Mouse (Mus musculus) limb, embryonic 11.5 days (tissue): Measurements from ENCODE around the gene Sppl3. TPM values are rescaled to one million over a fixed set of nuclear protein-coding genes. Genes with fewer than 3 reads are reported as not detected.
"Not testable (repeated sequence)": the region's sequence is repeated elsewhere in the genome, so short reads cannot be mapped to it uniquely, and the experiment has no call there.

ENCODE experiments used
- ATAC-seq: fragments of 200-750 bp; cut with Nextera tagmentation; 2 replicates; pipeline ENCODE4 v1.8.0; 2017; ENCODE audit warnings: low read depth; ENCODE audit not compliant: insufficient number of reproducible peaks, low FRiP score, low TSS enrichment
- DNase-seq: peaks from one replicate; pipeline ENCODE4 v3.0.0-alpha.2; 2015; ENCODE audit warnings: low spot score
- H3K27ac ChIP-seq: fragments of 300-500 bp; sonication (generic); replicated peaks from 2 replicates; pipeline ENCODE4 v1.5.1; 2014; ENCODE audit warnings: low read depth, mild to moderate bottlenecking, low read length
- H3K27me3 ChIP-seq: fragments of 300-500 bp; sonication (generic); 2 replicates; pipeline ENCODE4 v1.6.1; 2014; ENCODE audit warnings: mild to moderate bottlenecking, low read length, mixed read lengths; ENCODE audit not compliant: control insufficient read depth, insufficient read depth
- H3K36me3 ChIP-seq: fragments of 300-500 bp; sonication (generic); 2 replicates; pipeline ENCODE4 v1.6.1; 2014; ENCODE audit warnings: mild to moderate bottlenecking, low read length, moderate library complexity, mixed read lengths; ENCODE audit not compliant: control insufficient read depth, insufficient read depth
- H3K4me1 ChIP-seq: fragments of 300-500 bp; sonication (generic); 2 replicates; pipeline ENCODE4 v1.6.1; 2014; ENCODE audit warnings: low read length, mixed read lengths; ENCODE audit not compliant: control insufficient read depth, insufficient read depth
- H3K4me2 ChIP-seq: fragments of 300-500 bp; sonication (generic); 2 replicates; pipeline ENCODE4 v1.6.1; 2014; ENCODE audit warnings: low read depth, mild to moderate bottlenecking, moderate library complexity; ENCODE audit not compliant: severe bottlenecking
- H3K4me3 ChIP-seq: fragments of 300-500 bp; sonication (generic); 2 replicates; pipeline ENCODE4 v1.5.1; 2014; ENCODE audit warnings: low read depth, low read length
- H3K9ac ChIP-seq: fragments of 300-500 bp; sonication (generic); 2 replicates; pipeline ENCODE4 v1.6.1; 2014; ENCODE audit warnings: mild to moderate bottlenecking, low read length
- H3K9me3 ChIP-seq: fragments of 300-500 bp; sonication (generic); 2 replicates; pipeline ENCODE4 v1.6.1; 2016; ENCODE audit warnings: low read length; ENCODE audit not compliant: control insufficient read depth
- WGBS: fragments of 180-500 bp; shearing (Covaris S2); extraction: QIAGEN DNeasy Blood & Tissue Kit; methylation state at CpG from one replicate; pipeline ENCODE4 v1.1.7; 2014; 5-methylcytosine and 5-hydroxymethylcytosine counted together
- polyA plus RNA-seq: library from polyadenylated mRNA; unstranded; fragments of >200 nt; fragmentation: Nextera tagmentation; extraction: Ambion mirVana; gene quantifications from 2 replicates; pipeline ENCODE4 v1.2.1, GENCODE M21; 2014

The Sppl3 gene
- polyA plus RNA-seq, 1 experiment from 2014 or later, result 30.9 TPM

GRCm38 (mm10) chr5:115063391-115063790, 52.5 kb downstream of the Sppl3 start:
- Histone ChIP-seq H3K9me3 (no peaks in the 10 kb centered on the region), H3K9ac (no peak overlapping the region), H3K4me3 (no peak overlapping the region), H3K4me1 (no peaks in the 10 kb centered on the region), H3K4me2 (no peak overlapping the region), H3K27ac (no peak overlapping the region), H3K27me3 (no peaks in the 10 kb centered on the region), H3K36me3 (peaks cover 2% of the 10 kb centered on the region; the same call in 1 of the 2 replicates)
- ATAC-seq, result no peak
- no peak for DNase-seq
- WGBS, result 94% methylated on average over 7 of the region's 7 CpGs

- no peak overlapping the region for H3K9ac ChIP-seq
- ATAC-seq (no peak), DNase-seq (no peak)
- H3K9me3 ChIP-seq, result no peaks in the 10 kb centered on the region
- H3K4me1 ChIP-seq, result no peaks in the 10 kb centered on the region
- no peak overlapping the region for H3K4me3 ChIP-seq
- H3K4me2 ChIP-seq, result no peak overlapping the region
- no peaks in the 10 kb centered on the region for H3K27me3 ChIP-seq
- H3K27ac ChIP-seq, result no peak overlapping the region
- H3K36me3 ChIP-seq, result peaks cover 2% of the 10 kb centered on the region; the same call in 1 of the 2 replicates
- 78% methylated on average over 4 of the region's 4 CpGs for WGBS
Measured at GRCm38 (mm10) chr5:115066245-115066644, 55.3 kb downstream of the Sppl3 start.

GRCm38 (mm10) chr5:115068671-115069421, 57.9 kb downstream of the Sppl3 start:
- peaks cover 8% of the 10 kb centered on the region for H3K4me1 ChIP-seq
- 96% methylated on average over 11 of the region's 11 CpGs for WGBS

DNA sequence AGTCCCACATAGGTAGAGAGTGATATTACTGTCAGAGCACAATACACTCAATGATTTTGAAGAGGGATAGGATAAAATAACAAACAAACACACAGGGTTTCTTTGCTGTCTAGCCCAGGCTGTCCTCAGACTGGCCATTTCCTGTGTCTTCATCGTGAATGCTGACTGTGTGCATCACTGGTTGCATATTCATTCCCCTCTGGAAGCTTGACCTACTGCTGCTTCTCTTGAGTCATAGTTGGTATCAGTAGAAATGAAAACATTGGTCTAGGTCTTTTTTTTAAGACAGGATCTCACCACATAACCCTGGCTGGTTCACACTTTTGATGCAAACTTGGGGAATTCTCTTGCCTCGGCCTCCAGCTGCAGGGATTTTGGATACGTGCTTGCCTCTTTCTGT, 58.7 kb downstream of the Sppl3 start:
- Histone ChIP-seq H3K4me1 (peaks cover 8% of the 10 kb centered on the region), H3K9ac (no peak overlapping the region), H3K4me2 (no peak overlapping the region), H3K36me3 (no peaks in the 10 kb centered on the region), H3K27me3 (no peaks in the 10 kb centered on the region), H3K27ac (no peak overlapping the region), H3K4me3 (no peak overlapping the region), H3K9me3 (no peaks in the 10 kb centered on the region)
- WGBS, result 88% methylated on average over 3 of the region's 3 CpGs
- no peak for DNase-seq
- ATAC-seq, result no peak

More at GRCm38 (mm10) chr5:115068671-115069421, 57.9 kb downstream of the Sppl3 start:
- no peak for ATAC-seq
- Histone ChIP-seq H3K27me3 (no peaks in the 10 kb centered on the region), H3K27ac (no peak overlapping the region), H3K36me3 (no peaks in the 10 kb centered on the region; the same call in 1 of the 2 replicates), H3K4me2 (no peak overlapping the region), H3K9me3 (no peaks in the 10 kb centered on the region), H3K9ac (no peak overlapping the region), H3K4me3 (no peak overlapping the region)
- DNase-seq, result no peak

GRCm38 (mm10) chr5:115070457-115070856, 59.5 kb downstream of the Sppl3 start:
- 97% methylated on average over 2 of the region's 2 CpGs for WGBS
- no peaks in the 10 kb centered on the region for H3K36me3 ChIP-seq
- no peaks in the 10 kb centered on the region for H3K27me3 ChIP-seq
- peaks cover 8% of the 10 kb centered on the region for H3K4me1 ChIP-seq
- DNase-seq, result no peak
- no peak for ATAC-seq
- no peak overlapping the region for H3K4me3 ChIP-seq
- no peak overlapping the region for H3K9ac ChIP-seq
- H3K4me2 ChIP-seq, result no peak overlapping the region
- H3K9me3 ChIP-seq, result no peaks in the 10 kb centered on the region
- H3K27ac ChIP-seq, result no peak overlapping the region

GRCm38 (mm10) chr5:115071096-115071901, 60.4 kb downstream of the Sppl3 start:
- ATAC-seq (no peak), DNase-seq (no peak)
- Histone ChIP-seq H3K4me1 (peaks cover 8% of the 10 kb centered on the region), H3K9ac (no peak overlapping the region), H3K9me3 (no peaks in the 10 kb centered on the region), H3K4me2 (no peak overlapping the region), H3K36me3 (no peaks in the 10 kb centered on the region; the same call in 1 of the 2 replicates), H3K27me3 (no peaks in the 10 kb centered on the region), H3K27ac (no peak overlapping the region; the same call in 1 of the 2 replicates), H3K4me3 (no peak overlapping the region)
- WGBS, result 84% methylated on average over 11 of the region's 11 CpGs

DNA sequence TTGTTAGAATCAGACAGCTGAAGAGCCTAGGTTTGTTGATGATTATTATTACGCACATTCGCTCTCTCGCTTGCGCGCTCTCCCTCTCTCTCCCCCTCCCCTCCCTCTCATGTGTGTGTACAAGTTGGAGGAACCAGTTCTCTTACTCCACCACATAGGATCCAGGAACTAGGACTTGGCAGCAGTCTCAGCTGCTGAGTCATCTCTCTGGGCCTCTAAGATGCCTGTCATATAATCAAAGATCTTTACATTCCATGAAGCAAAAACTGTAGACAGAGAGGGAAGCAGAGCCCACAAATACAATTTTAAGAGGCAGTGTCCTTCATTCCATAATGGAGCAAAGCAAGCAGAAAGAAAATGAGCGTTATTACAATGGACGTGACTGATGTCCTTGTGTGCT, 61.2 kb downstream of the Sppl3 start:
- no peak overlapping the region for H3K4me2 ChIP-seq
- no peaks in the 10 kb centered on the region for H3K27me3 ChIP-seq
- DNase-seq (no peak), ATAC-seq (no peak)
- no peaks in the 10 kb centered on the region for H3K9me3 ChIP-seq
- 86% methylated on average over 7 of the region's 7 CpGs for WGBS
- H3K27ac ChIP-seq, result no peak overlapping the region
- H3K9ac ChIP-seq, result no peak overlapping the region
- no peak overlapping the region for H3K4me3 ChIP-seq
- H3K4me1 ChIP-seq, result peaks cover 8% of the 10 kb centered on the region
- no peaks in the 10 kb centered on the region; the same call in 1 of the 2 replicates for H3K36me3 ChIP-seq

DNA sequence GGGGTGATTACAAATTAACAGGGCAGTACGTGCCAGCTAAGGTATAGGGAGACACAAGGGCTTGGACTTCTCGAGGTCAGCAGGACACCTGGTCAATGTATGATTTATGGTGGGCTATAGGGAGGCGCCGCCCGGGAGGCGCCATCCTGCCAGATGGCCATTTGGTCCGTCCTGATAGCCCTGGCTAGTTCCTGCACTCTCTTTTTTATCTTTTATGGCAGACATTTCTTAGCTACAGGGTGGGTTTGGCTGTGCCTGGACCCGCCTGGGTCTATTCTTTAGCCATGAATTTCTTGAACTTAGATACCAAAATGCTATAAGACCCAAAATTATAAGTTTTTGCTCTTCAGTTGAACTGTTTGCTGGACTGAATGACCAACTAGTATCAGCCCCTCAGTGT, 62.4 kb downstream of the Sppl3 start:
- not testable (repeated sequence) for H3K27me3 ChIP-seq, H3K4me3 ChIP-seq, H3K4me1 ChIP-seq, H3K4me2 ChIP-seq, H3K9me3 ChIP-seq, ATAC-seq, H3K36me3 ChIP-seq, DNase-seq, H3K27ac ChIP-seq, H3K9ac ChIP-seq
- WGBS, result 12% methylated on average over 8 of the region's 8 CpGs
